Mouse (Mus musculus) spleen, adult 18-20 months (tissue): ENCODE results near the gene Gm28230.

Experiments used
- DNase-seq, 2 experiments: peaks; one replicate each; pipeline ENCODE4 v3.0.0; 2022; ENCODE audit warnings: mixed read lengths in 2 of 2

Gene Gm28230

GRCm38 (mm10) chr2:74726551-74726950 is at the start of gene Gm28230:
Gm28230 (plus strand) TSS chr2:74726728.
- no peak for DNase-seq

- DNase-seq, result no peak
These were observed 49.4 kb upstream of the Gm28230 start for GRCm38 (mm10) chr2:74677106-74677505.

DNA sequence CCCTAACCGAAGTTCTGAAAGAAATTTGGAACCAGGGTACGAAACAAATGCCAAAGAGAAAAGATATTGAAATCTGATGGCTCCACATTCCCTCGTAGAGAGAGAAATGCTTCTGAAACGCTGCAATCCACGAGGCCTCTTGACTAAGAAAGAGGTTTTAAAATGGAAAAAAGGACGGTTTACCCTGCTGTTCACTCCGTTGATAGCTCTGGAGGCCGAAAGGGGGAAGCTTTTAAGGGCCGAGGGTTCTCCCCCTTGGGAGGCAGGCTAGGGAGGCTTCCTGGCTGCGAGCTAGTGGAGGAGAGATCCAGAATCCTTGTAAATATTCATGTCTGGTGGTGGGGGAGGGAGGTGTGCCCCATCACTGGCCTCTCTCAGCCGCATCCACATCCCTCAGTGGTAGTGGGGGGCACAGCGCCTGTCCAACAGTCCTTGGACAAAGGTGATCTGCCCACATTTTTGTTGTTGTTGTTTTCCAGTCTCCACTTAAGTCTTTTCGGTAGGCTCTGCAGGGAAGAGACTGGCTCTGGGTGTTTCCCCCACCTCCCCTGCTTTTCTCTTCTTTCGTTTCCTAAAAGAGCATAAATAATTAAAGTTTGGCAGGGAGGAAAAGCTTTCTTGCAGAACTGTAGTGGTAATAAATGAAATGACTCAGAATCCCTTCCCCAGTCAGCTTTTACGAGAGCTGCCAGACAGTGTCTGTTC is 47.5 kb upstream of the Gm28230 start, which contains the start of gene Hoxd11:
Gene Hoxd11 (plus strand): TSS at position 667 of the 705 bp plus-strand sequence.
- no peak for DNase-seq

- no peak for DNase-seq
These were observed 46.9 kb upstream of the Gm28230 start for GRCm38 (mm10) chr2:74679596-74679971.

DNA sequence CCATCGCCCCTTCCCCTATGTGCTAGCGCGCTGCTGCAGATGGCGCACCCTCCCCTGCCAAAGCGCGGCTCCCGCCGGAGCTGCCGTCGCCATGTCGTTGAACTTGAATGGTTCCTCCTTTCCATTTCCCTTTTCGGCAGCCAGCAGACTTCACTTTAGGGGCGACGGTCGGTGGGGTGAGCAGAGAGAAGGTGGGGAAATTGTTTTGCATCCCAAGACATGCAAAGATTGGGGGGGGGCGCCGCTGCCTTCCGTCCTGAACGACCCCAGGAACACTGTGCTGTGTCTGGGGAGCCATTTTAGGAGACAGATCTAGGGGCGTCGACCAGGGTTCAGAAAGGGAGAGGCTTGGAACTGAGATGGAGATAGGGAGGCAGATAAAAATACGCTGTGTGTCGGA is 46.5 kb upstream of the Gm28230 start:
- DNase-seq, result no peak

DNA sequence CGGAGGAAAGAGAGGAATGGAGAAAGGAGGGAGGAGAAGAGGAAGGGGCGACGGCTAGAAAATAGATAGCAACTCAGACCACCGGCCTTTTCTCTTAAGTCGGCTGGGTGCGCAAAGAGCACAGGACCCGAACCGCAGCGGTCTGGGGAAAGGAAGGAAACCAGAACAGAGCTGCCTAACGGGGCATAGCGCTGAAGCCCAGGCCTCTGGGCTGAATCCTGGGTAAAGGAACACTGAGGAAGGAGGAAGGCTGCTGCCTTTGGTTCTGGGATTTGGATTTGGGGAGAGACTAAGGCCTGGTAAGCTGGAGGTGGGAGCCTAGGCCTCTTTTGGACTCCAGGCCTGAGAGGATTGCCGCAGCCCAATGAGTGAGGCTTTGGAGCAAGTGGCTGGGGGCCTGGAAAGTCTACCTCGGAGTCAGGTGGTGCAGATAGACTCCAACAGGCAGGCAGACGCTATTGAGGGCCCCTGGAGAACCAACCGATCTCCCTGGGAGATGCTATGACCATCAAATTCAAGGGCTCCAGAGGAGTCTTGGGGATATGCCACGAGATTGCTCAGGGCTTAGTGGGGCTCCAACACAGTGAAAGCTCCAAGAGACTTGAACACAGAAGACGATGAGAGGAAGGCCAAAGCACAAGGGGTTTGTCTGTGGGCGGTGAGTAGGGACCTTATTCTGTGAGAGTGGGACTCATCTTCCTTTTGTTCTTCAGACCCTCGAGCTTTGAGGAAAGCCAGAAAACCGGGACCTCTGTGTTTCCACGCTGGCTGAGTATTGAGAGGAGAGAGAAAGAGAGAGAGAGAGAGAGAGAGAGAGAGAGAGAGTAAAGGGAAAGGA is 45.7 kb upstream of the Gm28230 start:
- no peak for DNase-seq

- DNase-seq, result no peak
These were observed 44.7 kb upstream of the Gm28230 start for GRCm38 (mm10) chr2:74681594-74682531.

DNA sequence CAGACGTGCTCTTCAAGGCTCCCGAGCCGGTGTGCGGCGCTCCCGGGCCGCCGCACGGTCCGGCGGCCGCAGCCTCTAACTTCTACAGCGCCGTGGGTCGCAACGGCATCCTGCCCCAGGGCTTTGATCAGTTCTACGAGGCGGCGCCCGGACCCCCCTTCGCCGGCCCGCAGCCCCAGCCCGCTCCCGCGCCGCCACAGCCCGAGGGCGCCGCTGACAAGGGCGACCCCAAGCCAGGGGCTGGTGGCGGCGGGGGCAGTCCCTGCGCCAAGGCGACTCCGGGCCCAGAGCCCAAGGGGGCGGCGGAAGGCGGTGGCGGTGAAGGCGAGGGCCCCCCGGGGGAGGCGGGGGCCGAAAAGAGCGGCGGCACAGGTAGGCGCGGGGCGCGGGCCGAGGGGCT is 43.7 kb upstream of the Gm28230 start:
- no peak for DNase-seq

- DNase-seq, result no peak
These were observed 43.0 kb upstream of the Gm28230 start for GRCm38 (mm10) chr2:74683471-74683951.

DNA sequence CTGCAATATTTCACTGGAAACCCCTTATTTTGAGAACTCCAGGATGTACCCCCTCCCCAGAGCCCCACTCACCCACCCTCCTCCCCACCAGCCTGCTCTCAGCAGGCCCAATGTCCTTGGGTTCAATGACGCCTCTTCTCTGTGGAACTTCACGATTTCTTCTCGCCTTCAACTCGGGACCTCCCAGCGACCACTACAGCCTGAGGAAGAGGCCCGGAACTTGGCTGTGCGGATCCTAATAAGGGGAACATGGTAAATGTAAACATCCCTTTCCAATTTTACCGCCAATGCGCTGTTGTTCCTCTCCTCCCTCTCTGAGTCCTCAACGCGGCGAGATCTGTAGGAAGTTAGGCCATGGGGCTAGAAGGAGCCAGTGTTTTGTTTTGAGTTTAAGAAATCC is 42.4 kb upstream of the Gm28230 start:
- DNase-seq, result no peak

GRCm38 (mm10) chr2:74685059-74685603 is 41.4 kb upstream of the Gm28230 start:
- no peak for DNase-seq

- DNase-seq, result peak in 1 of 2 experiments; percentile 29
These were observed 40.1 kb upstream of the Gm28230 start for GRCm38 (mm10) chr2:74686301-74686987.

- no peak for DNase-seq
These were observed 39.4 kb upstream of the Gm28230 start for GRCm38 (mm10) chr2:74686988-74687697.

DNA sequence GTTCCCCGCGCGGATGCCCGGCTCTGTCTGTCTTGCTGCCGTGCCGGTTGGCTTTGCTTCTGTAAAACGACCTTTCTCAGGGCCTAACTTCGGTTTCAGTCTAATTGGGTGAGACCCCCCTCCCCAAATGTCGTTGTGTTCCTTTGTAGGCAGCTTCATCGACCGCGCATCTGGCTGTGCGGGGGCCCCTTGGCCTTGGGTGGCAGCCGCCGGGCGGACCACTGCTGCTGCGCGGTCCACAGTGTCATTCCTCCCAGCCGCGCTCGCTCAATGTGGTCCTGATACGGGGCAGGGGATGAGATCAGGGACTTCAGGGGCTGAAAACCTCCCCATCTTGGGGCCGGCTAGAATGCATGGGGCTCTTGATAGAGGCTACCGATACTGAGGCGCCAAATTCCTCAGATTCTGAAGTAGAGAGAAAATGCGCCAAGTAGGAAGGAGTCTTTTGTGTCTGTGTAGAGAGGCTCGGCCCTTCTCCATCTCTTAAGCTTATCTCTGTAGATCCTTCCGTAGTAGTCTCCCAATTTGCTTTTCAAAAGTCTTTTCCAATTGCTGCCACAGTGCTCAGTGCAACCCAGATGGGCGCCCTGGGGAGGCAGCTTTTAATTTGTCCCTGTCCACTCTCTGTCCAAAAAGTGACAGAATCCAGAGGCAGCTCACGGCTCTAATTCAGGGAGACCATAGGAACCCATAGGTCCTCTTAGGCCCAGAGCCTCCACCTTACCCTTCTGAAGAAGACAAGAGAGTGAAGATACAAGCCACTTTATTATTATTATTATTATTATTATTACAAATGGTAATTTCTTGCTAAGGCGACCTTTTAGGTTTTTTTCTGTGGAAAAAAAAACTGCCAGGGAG is 38.6 kb upstream of the Gm28230 start:
- DNase-seq, result no peak

- no peak for DNase-seq
These were observed 37.5 kb upstream of the Gm28230 start for GRCm38 (mm10) chr2:74688795-74689573.

DNA sequence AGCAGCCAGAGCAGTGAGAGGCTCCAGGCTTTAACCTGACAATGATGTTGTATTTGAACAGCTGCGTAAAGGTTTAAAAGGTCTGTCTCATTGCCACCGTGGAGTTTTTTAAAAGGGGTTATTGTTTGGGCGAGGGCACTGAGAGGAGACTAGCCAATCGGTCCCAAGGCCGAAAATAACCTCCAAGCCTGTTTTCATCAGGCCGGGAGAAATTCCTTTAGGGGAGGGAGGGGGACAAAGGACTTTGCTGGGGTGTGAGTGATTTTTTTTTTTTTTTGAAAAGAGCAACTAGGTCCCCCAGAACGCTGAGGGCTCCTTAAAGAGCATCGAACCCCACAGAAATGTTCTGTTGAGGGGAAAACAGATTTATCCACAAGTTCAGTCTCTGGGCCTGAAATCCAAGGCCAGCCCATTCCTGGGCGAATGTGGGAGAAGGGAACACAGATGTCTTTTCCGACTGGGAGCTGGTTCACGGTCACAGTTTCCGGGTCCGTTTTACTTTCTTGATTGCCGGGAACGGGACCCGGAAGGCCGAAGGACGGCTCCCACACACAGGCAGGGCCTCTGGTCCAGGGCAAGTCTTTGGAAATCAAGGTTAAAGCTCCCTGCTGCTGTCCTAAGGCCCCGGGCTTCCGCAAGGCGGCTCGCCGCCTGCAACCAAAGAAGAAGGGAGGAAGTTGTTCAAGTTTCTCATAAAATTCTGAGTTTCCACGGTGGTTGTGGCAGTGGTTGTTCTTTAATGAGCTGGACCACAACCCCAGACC is 36.8 kb upstream of the Gm28230 start:
- DNase-seq, result no peak

DNA sequence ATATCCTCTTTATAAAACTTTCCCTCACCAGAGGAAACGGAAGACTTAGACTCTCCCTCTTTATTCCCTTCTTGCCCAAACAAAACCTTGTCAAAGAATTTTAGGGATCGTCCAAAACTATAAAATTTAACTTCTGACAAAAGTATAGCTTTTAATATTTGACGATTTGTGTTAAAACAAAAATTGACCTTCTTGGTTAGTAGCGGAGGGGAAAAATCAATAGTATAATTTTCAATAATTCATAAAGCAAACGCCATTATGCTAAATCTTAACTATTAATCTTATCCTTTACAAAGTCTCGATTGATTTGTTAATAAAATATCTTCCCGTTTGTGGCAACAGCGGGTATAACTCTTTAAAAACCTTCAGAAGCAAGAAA is 36.2 kb upstream of the Gm28230 start:
- no peak for DNase-seq
